Mouse (Mus musculus) G1E-ER4 (cell line): ENCODE measurements around the gene Spp2. TPM values are rescaled to one million over a fixed set of nuclear protein-coding genes. Genes with fewer than 3 reads are reported as not detected.

ENCODE experiments used
- GATA1 ChIP-seq: IDR thresholded peaks from one replicate; pipeline ENCODE4 v1.8.0; 2012; ENCODE audit warnings: low read length, inconsistent platforms
- polyA plus RNA-seq: library from polyadenylated mRNA; stranded (reverse); fragments of >175 nt; gene quantifications from 2 replicates; pipeline ENCODE4 v1.2.3, GENCODE M21; 2012

The Spp2 gene
- polyA plus RNA-seq, 1 experiment = not detected

DNA sequence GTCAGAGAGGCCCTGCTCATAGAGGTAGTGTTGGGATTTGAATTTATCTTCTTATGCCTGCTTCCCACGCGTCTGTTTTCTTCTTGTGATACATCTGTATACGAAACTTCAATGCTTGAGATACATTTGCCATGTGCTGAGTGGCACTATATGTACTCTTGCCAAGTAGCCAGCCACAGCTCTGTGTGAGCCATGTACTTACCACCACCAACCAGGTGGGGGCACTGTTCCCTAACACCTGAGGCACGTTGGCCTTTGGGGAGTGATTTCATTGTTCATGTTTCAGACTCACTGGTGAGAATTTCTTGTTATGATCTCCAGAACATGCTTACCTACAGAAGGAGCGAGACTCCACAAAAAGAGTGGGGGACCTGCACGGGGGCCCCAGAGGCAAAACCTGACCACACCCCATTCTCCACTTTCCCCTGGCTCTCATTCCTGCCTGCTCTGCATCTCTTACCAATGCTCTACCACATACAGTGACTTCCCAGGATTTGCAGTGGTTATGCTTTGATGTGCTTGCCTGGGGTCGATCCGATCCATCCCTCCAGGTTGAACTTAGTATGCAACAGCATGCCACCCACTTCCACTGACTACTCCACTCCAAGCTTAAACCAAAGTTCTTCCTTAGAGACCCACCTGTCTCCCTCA, 18.0 kb downstream of the Spp2 start:
- TF ChIP-seq GATA1 = no peak

DNA sequence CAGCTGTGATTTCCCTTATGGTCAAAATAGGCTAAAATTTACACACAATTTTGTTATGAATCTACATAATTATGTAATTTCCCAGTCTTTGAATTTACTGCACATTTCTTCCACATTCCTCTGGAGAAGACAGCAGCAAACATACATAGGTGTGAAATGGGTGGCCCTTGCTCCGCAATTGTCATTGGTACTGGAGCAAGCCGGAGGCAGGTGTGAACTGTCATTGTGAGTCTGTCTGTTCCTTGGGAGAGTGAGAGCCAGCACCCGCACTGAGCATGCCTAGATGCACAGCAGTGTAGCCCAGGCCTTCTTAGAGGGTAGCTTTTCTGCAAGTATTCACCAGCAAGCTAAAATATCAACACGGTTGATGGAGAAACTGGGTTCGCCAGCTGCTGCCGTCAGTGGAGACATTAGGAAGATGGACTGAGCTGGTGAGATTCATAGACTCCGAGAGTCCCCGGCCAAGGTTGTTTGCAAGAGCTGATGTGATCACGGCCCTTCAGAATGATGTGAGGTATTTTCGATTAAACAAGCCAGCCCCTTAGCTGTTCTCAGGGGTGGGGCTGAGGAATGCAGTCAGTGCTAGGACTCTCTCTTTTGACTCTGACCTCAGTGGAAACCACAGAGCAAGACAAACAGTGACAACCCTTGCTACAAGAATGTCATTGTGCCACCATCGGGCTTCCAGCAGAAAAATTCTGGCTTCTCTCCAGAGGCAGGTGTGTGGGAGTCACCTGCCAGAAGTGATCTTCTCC, 21.4 kb downstream of the Spp2 start:
- TF ChIP-seq GATA1 = no peak

DNA sequence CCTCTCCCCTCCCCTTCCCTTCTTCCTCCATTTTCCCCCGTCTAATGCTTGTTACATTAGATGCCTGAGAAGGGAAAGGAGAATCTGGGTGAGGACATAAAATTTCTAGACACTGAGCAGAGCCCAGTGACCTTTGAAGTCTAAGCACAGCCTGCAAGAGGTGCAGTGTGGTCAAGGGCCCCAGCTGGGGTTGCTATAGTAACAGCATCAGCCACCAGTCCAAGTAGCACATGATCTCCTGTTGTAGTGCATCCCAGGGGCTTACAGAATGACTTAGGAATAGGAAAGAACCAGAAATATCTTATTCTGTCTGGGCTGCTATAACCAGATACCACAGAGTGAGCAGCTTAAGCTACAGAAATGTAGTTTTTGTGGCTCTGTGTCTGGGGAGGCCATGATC, 22.7 kb downstream of the Spp2 start:
- TF ChIP-seq GATA1 = no peak

GRCm38 (mm10) chr1:88431262-88431661, 24.5 kb downstream of the Spp2 start:
- no peak for TF ChIP-seq GATA1

DNA sequence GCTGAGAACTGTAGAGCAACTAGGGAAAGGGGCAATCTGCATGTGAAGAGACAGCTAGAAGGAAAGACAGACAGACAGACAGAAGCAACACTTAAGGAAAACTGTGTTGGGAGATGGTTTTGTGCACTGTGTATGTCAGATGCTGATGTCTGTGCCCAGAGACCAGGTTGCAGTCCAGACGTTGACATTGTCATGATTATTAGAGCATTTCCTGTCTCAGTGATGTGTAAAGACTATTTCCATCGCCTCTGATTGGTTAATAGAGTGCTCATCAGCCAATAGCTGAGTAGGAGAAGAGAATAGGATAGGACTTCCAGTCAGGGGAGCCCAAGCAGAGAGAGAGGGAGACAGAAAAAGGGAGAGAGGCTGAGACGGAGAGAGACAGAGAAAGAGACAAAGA, 25.8 kb downstream of the Spp2 start:
- TF ChIP-seq GATA1 = no peak

DNA sequence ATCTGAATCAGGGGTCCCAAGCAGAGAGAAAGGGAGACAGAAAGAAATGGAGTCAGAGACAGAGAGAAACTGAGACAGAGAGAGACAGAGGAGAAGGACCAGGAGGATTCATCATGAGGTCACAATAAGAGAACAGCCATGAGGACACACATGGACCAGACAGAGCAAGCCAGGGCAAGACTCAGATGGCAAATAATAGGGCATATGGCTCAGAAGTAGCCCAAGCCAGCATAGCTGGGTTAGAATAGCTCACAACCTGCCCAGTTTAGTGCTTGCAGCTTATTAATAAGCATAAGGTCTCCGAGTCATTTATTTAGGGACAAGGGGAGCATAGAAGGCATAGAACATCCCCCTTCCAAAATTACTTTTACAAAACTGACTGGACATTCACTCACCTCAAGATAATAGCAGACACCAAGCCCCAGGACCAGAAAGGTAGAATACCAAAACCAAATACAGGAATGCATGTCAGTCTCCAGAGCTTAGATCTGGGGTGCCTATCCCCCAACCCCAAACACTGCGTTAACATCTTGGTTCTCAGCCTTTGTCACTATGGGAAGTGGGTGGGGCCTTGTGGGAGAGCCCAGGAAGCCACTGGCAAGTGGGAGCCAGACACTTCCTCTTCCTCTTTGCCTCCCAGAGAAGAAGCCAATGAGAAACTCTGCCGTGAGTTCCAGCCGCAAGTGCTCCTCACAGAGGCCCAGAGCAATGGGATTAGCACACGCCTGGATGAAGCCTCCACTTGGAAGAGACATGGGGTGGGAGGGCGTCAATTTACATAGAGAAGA, 26.5 kb downstream of the Spp2 start:
- no peak for TF ChIP-seq GATA1

DNA sequence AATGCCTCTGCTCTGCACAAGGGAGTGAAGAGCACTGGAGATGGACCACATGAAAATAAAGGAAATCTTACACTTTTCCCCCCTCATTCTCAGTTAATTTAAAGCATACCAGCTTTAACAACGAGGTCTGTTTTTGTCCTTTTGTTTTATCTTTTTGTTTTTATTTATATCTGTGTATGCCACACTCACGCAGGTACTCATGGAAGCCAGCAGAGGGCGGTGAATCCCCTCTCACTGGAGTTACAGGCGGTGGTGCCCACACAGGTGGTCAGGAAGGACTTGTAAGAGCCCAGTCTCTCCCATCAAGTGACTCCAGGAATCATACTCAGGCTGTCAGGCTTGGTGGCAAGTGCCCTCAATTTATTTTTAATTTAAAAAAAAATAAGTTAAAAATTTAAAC, 27.3 kb downstream of the Spp2 start:
- TF ChIP-seq GATA1 = no peak

GRCm38 (mm10) chr1:88437206-88438126, 30.7 kb downstream of the Spp2 start:
- no peak for TF ChIP-seq GATA1

DNA sequence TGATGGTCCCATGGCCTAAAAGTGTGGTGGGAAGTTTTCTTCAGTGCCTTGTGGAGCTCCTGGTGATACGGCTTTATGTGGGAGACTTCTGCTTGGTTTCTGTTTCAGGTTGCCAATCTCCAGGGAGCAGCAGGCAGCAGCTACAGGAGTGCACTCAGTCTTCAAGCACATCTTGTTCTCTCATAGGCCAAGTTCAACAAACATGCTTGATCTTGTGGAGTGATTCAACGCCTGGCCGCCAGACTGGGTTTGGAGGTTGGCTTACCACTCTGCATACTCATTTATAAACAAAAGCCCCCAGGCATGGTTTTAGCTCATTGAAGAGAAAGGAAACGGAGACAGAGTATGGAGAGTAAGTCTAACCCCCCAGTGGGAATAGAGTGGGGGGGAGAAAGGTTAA, 36.6 kb downstream of the Spp2 start:
- TF ChIP-seq GATA1 = no peak

DNA sequence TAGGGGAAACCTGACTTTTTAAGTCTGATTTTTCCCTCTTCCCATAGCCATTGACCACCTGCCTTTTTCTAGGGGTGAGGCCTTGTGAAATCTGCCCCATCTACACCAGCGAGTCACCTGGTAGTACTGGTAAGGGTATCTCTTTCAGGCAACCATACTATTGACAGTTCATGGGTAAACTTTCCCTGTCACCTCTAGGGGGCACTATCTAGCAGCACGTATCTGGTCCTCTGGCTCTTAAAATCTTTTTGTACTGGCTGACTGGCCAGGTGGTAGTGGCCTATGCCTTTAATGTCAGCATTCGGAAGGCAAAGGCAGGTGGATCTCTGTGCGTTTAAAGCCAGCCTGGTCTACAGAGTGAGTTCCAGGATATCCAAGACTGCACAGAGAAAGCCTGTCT, 38.6 kb downstream of the Spp2 start:
- TF ChIP-seq GATA1 = no peak

DNA sequence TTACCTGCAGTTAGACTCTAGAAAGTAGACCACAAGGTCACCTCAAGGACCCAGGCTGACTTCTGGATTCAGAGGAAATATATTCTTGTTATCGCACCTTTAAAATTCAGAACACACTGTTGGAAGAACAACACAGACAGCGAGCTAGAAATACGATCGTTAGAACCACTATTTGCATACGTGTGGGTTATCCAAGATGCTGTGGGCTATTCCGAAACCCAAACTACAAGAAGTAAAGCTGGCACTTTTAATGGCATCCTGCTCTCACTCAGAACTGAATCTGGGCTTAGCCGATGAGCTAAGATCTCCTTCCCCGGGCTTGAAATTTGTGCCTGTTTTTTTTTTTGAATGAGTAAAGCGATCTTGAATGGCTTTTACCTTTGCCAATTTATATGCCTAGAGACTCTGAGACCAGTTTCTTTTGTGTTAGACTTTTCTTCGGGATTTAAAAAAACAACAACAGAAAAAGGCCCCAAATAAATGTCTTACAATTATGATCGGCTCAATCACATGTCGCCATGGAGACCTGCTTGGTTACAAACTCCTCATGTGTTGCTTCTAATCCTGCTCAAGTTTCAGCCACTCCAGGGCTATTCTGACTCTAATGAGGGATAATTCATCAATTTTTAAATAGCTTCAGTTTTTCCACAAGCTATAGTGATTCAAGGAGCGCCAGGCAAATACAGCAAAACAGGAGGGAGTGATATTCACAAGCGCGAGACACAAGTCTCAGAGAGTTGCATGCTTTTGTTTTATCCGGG, 39.7 kb downstream of the Spp2 start:
- no peak for TF ChIP-seq GATA1

DNA sequence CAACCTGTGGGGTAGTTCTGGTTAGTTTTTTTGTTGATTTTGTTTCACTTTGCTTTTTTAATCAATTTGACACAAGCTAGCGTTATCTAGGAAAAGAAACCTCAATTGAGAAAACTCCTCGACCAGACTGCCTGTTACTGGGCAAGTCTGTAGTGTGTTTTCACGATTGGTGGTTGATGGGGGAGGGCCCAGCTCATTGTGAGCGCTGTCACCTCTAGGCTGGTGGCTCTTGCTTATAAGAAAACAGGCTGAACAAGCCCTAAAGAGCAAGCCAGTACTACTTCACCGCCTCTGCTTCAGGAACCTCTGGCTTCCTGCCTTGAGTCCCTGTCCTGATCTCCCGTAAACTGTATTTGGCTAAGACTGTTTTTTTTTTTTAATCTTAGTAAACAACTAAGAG, 40.7 kb downstream of the Spp2 start:
- no peak for TF ChIP-seq GATA1

DNA sequence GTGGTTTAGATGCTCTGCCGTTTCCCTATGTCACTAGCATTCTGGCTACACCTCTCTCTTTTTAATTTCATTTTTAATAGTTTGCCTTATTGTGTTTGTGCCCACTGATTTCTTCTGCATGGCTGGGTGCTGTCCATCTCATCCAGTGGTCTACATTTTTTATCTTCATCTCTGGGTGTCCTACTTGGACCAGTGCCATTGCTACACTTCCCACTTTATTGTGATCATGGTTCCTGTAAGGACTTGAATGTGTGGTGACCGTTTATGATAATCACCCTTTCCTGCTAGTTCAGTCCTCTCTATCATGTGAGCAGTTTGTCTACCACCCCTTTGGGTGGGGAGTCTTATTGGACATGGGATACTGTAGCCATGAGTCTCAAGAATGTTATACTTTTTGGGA, 43.0 kb downstream of the Spp2 start:
- TF ChIP-seq GATA1 = no peak

GRCm38 (mm10) chr1:88450668-88451067, 43.9 kb downstream of the Spp2 start:
- TF ChIP-seq GATA1 = no peak

DNA sequence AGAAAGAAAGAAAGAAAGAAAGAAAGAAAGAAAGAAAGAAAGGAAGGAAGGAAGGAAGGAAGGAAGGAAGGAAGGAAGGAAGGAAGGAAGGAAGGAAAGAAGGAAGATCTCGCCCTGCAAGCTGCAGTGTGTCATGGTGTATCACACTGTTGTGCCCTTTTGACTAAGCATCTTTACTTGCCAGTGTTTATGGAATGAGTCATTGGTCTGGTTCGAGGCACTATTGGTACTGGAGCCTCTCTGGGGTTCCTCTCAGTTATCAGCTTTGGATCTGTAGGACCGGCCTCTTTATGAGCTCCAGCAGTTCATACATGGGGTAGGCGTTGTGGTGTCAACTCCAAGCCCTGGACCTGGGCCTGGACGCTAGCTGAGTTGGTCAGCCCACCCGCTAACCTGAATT, 45.4 kb downstream of the Spp2 start:
- TF ChIP-seq GATA1 = no peak
